Mouse (Mus musculus) right cerebral cortex, postnatal 14 days (tissue): ENCODE results near the gene Psmc3ip.

Source experiments
- DNase-seq: peaks from one replicate; pipeline ENCODE4 v3.0.0; 2022

The Psmc3ip gene

DNA sequence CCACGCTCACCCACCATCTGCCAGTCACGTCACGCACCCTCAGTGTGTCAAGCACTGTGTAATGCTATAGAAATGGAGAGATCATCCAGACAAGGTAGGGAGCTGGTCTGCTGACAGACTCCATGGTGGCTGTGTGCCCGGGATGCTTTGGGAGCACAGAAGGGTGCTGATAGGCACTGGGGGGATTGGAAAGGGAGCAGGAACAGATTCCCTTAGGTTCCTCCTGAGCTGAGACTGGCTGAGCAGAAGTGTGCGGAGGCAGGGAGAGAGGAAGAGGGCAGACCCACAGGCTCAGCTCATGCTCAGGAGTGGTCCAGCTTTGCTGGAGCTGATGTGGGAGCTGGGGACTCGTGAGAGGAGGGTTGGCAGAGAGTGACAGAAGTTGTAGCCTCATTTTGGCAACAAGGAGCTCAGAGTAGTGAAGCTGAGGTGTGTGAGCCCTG is 44.2 kb downstream of the Psmc3ip start:
- no peak for DNase-seq

DNA sequence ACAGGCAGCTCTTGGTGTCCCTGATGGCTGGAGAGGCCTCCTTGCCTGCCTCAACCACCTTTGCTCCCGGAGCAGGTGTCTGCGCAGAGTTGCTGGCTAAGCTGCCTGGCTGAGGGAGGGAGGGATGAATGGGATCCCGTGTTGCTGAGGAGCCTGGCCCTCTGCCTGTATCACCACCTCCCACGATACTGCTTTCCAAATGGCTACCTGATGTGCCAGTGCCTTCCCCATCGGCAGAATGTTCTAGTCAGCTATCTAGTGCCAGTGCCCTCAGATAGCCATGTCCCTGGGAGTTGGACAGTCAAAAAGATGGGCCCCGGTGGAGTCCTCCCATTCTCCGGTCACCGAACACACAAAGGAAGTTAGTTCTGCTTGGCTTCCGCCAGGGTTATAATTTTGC is 44.9 kb downstream of the Psmc3ip start:
- no peak for DNase-seq

DNA sequence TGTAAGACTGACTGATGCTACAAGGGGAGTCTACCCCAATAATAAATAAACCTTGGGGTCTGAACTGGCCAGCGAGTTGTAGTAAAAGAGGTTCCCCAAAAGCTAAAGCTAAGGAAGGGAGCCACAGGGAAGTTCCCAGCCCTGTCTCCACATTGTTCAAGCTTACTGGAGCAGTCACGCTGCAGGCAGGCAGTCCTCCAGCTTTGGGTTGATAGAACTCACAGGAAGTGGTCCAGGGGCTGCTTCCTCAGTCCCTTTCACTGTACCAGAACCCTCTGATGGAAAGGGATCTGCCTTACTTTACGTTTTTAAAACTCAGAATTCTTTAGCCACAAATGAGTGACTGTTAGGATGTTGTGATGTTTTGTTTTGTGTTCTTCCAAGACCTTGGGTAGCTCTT is 47.7 kb downstream of the Psmc3ip start:
- no peak for DNase-seq

DNA sequence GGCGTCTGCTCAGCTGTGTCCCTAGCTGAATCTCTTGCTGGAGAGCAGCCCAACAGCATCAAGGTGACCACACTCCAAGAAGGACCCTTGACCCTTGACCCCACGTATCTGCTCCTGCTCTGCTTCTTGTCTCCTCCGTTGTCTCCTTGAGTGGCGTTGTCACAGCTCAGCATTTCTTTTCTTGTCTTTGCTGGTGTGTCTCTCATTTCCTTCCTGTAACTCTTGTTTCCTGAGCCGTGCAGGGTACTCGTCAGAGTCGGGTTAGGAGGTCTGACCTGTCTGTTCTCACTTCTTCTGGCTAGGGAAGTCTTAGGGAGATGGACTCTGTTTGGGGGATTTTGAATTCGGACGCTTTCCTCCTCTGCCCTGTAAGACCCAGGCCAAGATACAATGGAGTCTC is 48.8 kb downstream of the Psmc3ip start:
- DNase-seq, result no peak

DNA sequence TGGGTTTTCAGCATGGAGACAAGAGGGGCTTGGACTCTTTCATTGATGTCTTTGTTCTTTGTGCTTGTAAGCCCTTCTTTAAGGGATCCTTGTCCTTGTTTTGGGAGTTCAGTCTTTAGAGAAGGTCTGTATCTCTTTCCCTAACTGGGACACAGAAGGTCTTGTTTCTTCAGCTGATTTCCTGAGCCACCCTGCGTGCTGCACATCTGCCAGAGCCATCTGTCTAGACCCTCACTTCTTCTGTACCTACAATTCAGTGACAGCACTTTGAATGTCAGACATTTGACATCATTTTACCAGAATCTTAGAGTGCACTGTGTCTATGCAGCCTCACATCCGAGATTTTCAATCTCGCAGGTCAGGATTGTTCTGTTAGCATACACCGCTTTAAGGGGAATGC is 49.4 kb downstream of the Psmc3ip start:
- no peak for DNase-seq
